ENCODE assay signal across 8 mouse cellular contexts in genomic region chr4:100478592-100479321, GRCm38 (mm10). TPM values are rescaled to one million over a fixed set of nuclear protein-coding genes. Genes with fewer than 3 reads are reported as not detected.
DNase-seq lines count a peak whose midpoint lies in the region; ATAC-seq lines count a peak whose summit lies in the region.

Gene Ube2u, plus strand, starts transcription at chr4:100478849.

- H3K27me3 ChIP-seq in intestine, embryonic 15.5 days (replicated peaks) = no peaks in the 10 kb centered on the region

- H3K27ac ChIP-seq in intestine, embryonic 15.5 days = no peak within 1 kb of the TSS

- H3K4me3 ChIP-seq in intestine, embryonic 15.5 days (replicated peaks) = 0 out of 2 replicates have a peak within 1 kb of the TSS, but pooled peaks have one; percentile 2

- intact Hi-C loops in left cerebral cortex, postnatal 10 days (cut with DNase I) = no loop called here

- DNase-seq in thymus, postnatal 4 days = peak; percentile 9
- no peak for DNase-seq in thymus, postnatal 10 days (ENCODE audit: low spot score in 2 of 2)
- DNase-seq in frontal cortex, postnatal 14 days (ENCODE audit: low spot score in 2 of 2) = peak; percentile 12 to 19
- DNase-seq in left cerebral cortex, postnatal 10 days (ENCODE audit: extremely low spot score in 1 of 2, low spot score in 2 of 2) = peak; percentile 40 to 63
- peak; percentile 58 for DNase-seq in lung, postnatal 25 days (ENCODE audit: low spot score)
- DNase-seq in right cerebral cortex, postnatal 4 days = peak; percentile 40
- no peak for DNase-seq in spleen, postnatal 36 days (ENCODE audit: low spot score in 2 of 2)

- 30% methylated on average over 15 of the region's 15 CpGs for WGBS in intestine, embryonic 15.5 days

- peak; percentile 74 for ATAC-seq in intestine, embryonic 15.5 days

- H3K4me2 ChIP-seq in intestine, embryonic 15.5 days (replicated peaks) = peak within 1 kb of the TSS; percentile 45

- H3K36me3 ChIP-seq in intestine, embryonic 15.5 days = no peaks in the 10 kb centered on the region

- H3K4me1 ChIP-seq in intestine, embryonic 15.5 days (replicated peaks) = no peaks in the 10 kb centered on the region; the same call in 1 of the 2 replicates

- H3K9me3 ChIP-seq in intestine, embryonic 15.5 days = no peaks in the 10 kb centered on the region

- no peak within 1 kb of the TSS for H3K9ac ChIP-seq in intestine, embryonic 15.5 days

RNA-seq across cellular contexts. Expression of gene Ube2u, which starts in this region (rescaled TPM):
- polyA plus RNA-seq in intestine, embryonic 15.5 days (2015; fragmentation: Nextera tagmentation; extraction: Ambion mirVana) = 0.15 TPM in 1 of 2 replicates, not detected in the other
- not detected for total RNA-seq in left cerebral cortex, postnatal 10 days (2021)

Comparison
In these comparisons a context has a peak if more than half of its experiments do, and no peak if none do; other contexts are left out.
1. DNase-seq: peak in thymus, postnatal 4 days (single experiment), frontal cortex, postnatal 14 days (2 of 2), lung, postnatal 25 days (single experiment) and right cerebral cortex, postnatal 4 days (single experiment); none in thymus, postnatal 10 days (0 of 2) and spleen, postnatal 36 days (0 of 2).
2. Peak in ATAC-seq, H3K4me3 ChIP-seq and H3K4me2 ChIP-seq in intestine, embryonic 15.5 days; RNA of the gene not detected or under 1 TPM.
3. Peak in DNase-seq in left cerebral cortex, postnatal 10 days; RNA of the gene not detected or under 1 TPM.